Mouse (Mus musculus) small intestine, adult 2 months (tissue): ENCODE measurements around the gene Olfr447.

Experiments
- CTCF ChIP-seq: fragments of 200-500 bp; IDR thresholded peaks from 2 replicates; pipeline ENCODE4 v1.5.1; 2012; ENCODE audit warnings: low read depth, mild to moderate bottlenecking, control low read depth, inconsistent platforms, low read length, moderate library complexity, mixed read lengths; ENCODE audit not compliant: insufficient replicate concordance, insufficient read length; ENCODE audit errors: extremely low read depth
- POLR2A ChIP-seq: fragments of 200-500 bp; IDR thresholded peaks from 2 replicates; pipeline ENCODE4 v1.6.1; 2012; ENCODE audit warnings: low read depth, mild to moderate bottlenecking, control low read depth, inconsistent platforms, low read length, moderate library complexity

DNA sequence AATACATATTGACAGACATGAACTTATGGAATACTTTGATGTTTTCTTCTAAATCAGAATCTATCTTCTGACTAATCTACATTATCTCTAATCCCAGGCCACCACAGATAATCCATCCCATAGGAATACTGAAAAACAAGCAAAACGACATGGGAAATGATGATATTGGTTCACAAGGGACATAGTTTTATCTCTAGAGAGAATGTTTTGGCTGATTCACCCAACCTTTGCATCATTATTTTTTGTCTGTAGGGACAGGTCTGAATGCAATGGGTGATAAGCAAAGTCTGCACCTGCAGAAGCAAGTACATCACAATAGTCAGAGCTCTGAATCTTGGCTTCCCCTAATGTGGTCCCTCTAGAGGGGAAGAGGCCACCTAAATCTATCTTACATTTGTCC is 40.1 kb downstream of the Olfr447 start, which contains the start of gene Olfr444:
- TF ChIP-seq CTCF, result no peak
- TF ChIP-seq POLR2A, result no peak
